ENCODE assay signal across 8 mouse cellular contexts in genomic region chr2:34770951-34771350, GRCm38 (mm10). TPM values are rescaled to one million over a fixed set of nuclear protein-coding genes. Genes with fewer than 3 reads are reported as not detected.
DNase-seq lines count a peak whose midpoint lies in the region; ATAC-seq and TF ChIP-seq lines count a peak whose summit lies in the region.

No protein-coding gene starts in this region.

- no peak for DNase-seq in heart, postnatal 10 days
- DNase-seq in CH12.LX (ENCODE audit: extremely low read depth): no peak
- DNase-seq in forebrain, embryonic 14.5 days (ENCODE audit: low spot score): no peak
- no peak for DNase-seq in right cerebral cortex, postnatal 36 days (ENCODE audit: low spot score in 2 of 2)
- no peak for DNase-seq in urinary bladder, postnatal 4 days (ENCODE audit: low spot score in 2 of 2)
- no peak for DNase-seq in adrenal gland, postnatal 25 days

- peaks cover 26% of the 10 kb centered on the region for H3K36me3 ChIP-seq in heart, embryonic 11.5 days (ENCODE audit: control insufficient read depth, insufficient read depth, low read length)
- peaks cover 26 to 47% of the 10 kb centered on the region in 2 experiments for H3K36me3 ChIP-seq in CH12.LX (replicated peaks in 1 of 2; ENCODE audit: control insufficient read depth in 1 of 2, insufficient read depth in 1 of 2, low read length in 1 of 2)
- peaks cover 30% of the 10 kb centered on the region for H3K36me3 ChIP-seq in forebrain, embryonic 14.5 days (ENCODE audit: control insufficient read depth, insufficient read depth, low read length)
- H3K36me3 ChIP-seq in liver, embryonic 15.5 days (replicated peaks): peaks cover 33% of the 10 kb centered on the region

- no peak for TF ChIP-seq CTCF in CH12.LX (conservative IDR thresholded peaks at IDR 0.05 in 1 of 2, IDR thresholded peaks at IDR 0.05 in 1 of 2; ENCODE audit: low read depth in 2 of 2, low read length in 2 of 2)

- peaks cover 51% of the 10 kb centered on the region for H3K79me2 ChIP-seq in CH12.LX (replicated peaks; ENCODE audit: control insufficient read depth, extremely low read depth, insufficient read depth, poor library complexity, severe bottlenecking)

- TF ChIP-seq POLR2A in CH12.LX (IDR thresholded peaks at IDR 0.05; ENCODE audit: low read depth, low read length): no peak

- H3K4me3 ChIP-seq in heart, embryonic 11.5 days (ENCODE audit: low read depth, low read length): peak overlapping the region; percentile 96
- H3K4me3 ChIP-seq in CH12.LX (replicated peaks in 1 of 3; ENCODE audit: low read depth in 2 of 3, low read length in 2 of 3, poor library complexity in 1 of 3): peak overlapping the region; percentile 88 to 99 (median 88)
- H3K4me3 ChIP-seq in forebrain, embryonic 14.5 days (ENCODE audit: low read depth, low read length): peak overlapping the region; percentile 64
- H3K4me3 ChIP-seq in liver, embryonic 15.5 days (replicated peaks): peak overlapping the region; percentile 90

- H3K27ac ChIP-seq in heart, embryonic 11.5 days (ENCODE audit: low read depth, low read length): peak overlapping the region; percentile 91
- H3K27ac ChIP-seq in CH12.LX (ENCODE audit: insufficient read depth, low read depth): peak overlapping the region; percentile 55
- H3K27ac ChIP-seq in forebrain, embryonic 14.5 days (ENCODE audit: low read depth, low read length): peak overlapping the region; percentile 82; the same call in 1 of the 2 replicates
- peak overlapping the region; percentile 86 for H3K27ac ChIP-seq in liver, embryonic 15.5 days (replicated peaks)

- in situ Hi-C loops in CH12.LX (cut with MboI; ENCODE audit: low pct_ligation_motif_present, low pct_unique_long_range_greater_than_20kb, low sequenced_read_pairs): no loop called here

- TF ChIP-seq RAD21 in CH12.LX (IDR thresholded peaks at IDR 0.05; ENCODE audit: low read depth, low read length): no peak

- intact Hi-C loops in heart, postnatal 10 days (cut with DNase I): loop anchor here (2.0 kb wide), 1 partner anchor 16 kb away; the partner anchor contains the start of gene Gapvd1

- no peaks in the 10 kb centered on the region for H3K9me3 ChIP-seq in heart, embryonic 11.5 days (replicated peaks; ENCODE audit: control insufficient read depth, low read length)
- peaks cover 4% of the 10 kb centered on the region for H3K9me3 ChIP-seq in CH12.LX (replicated peaks; ENCODE audit: low read length)
- no peaks in the 10 kb centered on the region for H3K9me3 ChIP-seq in forebrain, embryonic 14.5 days (replicated peaks; ENCODE audit: control insufficient read depth, low read length)
- H3K9me3 ChIP-seq in liver, embryonic 15.5 days (replicated peaks): no peaks in the 10 kb centered on the region

- 3% methylated on average over 6 of the region's 6 CpGs for WGBS in heart, embryonic 11.5 days (ENCODE audit: insufficient replicate concordance)
- 10% methylated on average over 6 of the region's 6 CpGs for WGBS in forebrain, embryonic 14.5 days
- WGBS in liver, embryonic 15.5 days (ENCODE audit: insufficient replicate concordance): 0% methylated on average over 6 of the region's 6 CpGs

- ATAC-seq in heart, embryonic 11.5 days (replicated peaks; ENCODE audit: insufficient number of reproducible peaks, low FRiP score, low TSS enrichment): no peak
- ATAC-seq in forebrain, embryonic 14.5 days: no peak
- ATAC-seq in liver, embryonic 15.5 days (ENCODE audit: insufficient read depth): no peak

- H3K4me2 ChIP-seq in heart, embryonic 11.5 days: peak overlapping the region; percentile 74
- H3K4me2 ChIP-seq in CH12.LX (ENCODE audit: insufficient read depth, low read depth, poor library complexity, severe bottlenecking): peak overlapping the region; percentile 44
- peak overlapping the region; percentile 55 for H3K4me2 ChIP-seq in forebrain, embryonic 14.5 days (ENCODE audit: low read length)
- H3K4me2 ChIP-seq in liver, embryonic 15.5 days: peak overlapping the region; percentile 69

- peak overlapping the region; percentile 98 for H3K9ac ChIP-seq in heart, embryonic 11.5 days (ENCODE audit: low read depth, low read length)
- H3K9ac ChIP-seq in CH12.LX (ENCODE audit: insufficient read depth, low read depth): peak overlapping the region; percentile 89
- peak overlapping the region; percentile 78 for H3K9ac ChIP-seq in forebrain, embryonic 14.5 days (ENCODE audit: low read length)
- peak overlapping the region; percentile 85 for H3K9ac ChIP-seq in liver, embryonic 15.5 days

- H3K4me1 ChIP-seq in heart, embryonic 11.5 days (ENCODE audit: control insufficient read depth, insufficient read depth, low read length): peaks cover 28% of the 10 kb centered on the region
- peaks cover 2 to 22% of the 10 kb centered on the region in 2 experiments; a peak in 2 of 4 replicates for H3K4me1 ChIP-seq in CH12.LX (ENCODE audit: control insufficient read depth in 1 of 2, insufficient read depth in 2 of 2)
- H3K4me1 ChIP-seq in forebrain, embryonic 14.5 days (ENCODE audit: control insufficient read depth, insufficient read depth, low read length): peaks cover 34% of the 10 kb centered on the region
- H3K4me1 ChIP-seq in liver, embryonic 15.5 days (replicated peaks): peaks cover 39% of the 10 kb centered on the region

- dilution Hi-C loops in CH12.LX (cut with MboI; ENCODE audit: extremely low pct_ligation_motif_present, extremely low pct_unique_long_range_greater_than_20kb, low sequenced_read_pairs): no loop called here

- no peaks in the 10 kb centered on the region for H3K27me3 ChIP-seq in heart, embryonic 11.5 days (ENCODE audit: control insufficient read depth, insufficient read depth, low read length)
- no peaks in the 10 kb centered on the region for H3K27me3 ChIP-seq in CH12.LX (replicated peaks)
- H3K27me3 ChIP-seq in forebrain, embryonic 14.5 days (replicated peaks; ENCODE audit: control insufficient read depth, insufficient read depth, low read length): no peaks in the 10 kb centered on the region
- no peaks in the 10 kb centered on the region for H3K27me3 ChIP-seq in liver, embryonic 15.5 days

- TF ChIP-seq EP300 in CH12.LX (IDR thresholded peaks at IDR 0.05; ENCODE audit: low read length): no peak

TF ChIP-seq in CH12.LX, 34 proteins besides CTCF, POLR2A, EP300 and RAD21:
- TF ChIP-seq ZC3H11A (IDR thresholded peaks at IDR 0.05; ENCODE audit: low read depth, low read length) (no peak), ZMIZ1 (IDR thresholded peaks at IDR 0.05; ENCODE audit: low read depth, low read length) (no peak), ZKSCAN1 (IDR thresholded peaks at IDR 0.05; ENCODE audit: borderline replicate concordance, low read depth, low read length) (no peak), E2F4 (IDR thresholded peaks at IDR 0.05; ENCODE audit: insufficient replicate concordance, low read depth, low read length) (no peak), NELFE (IDR thresholded peaks at IDR 0.05; ENCODE audit: low read depth, low read length) (no peak), BHLHE40 (IDR thresholded peaks at IDR 0.05; ENCODE audit: low read depth, low read length) (no peak), ETS1 (conservative IDR thresholded peaks at IDR 0.05; ENCODE audit: low read depth, low read length) (no peak), CHD2 (IDR thresholded peaks at IDR 0.05; ENCODE audit: low read length) (no peak), KAT2A (IDR thresholded peaks at IDR 0.05; ENCODE audit: insufficient replicate concordance, low read length) (no peak), MAZ (IDR thresholded peaks at IDR 0.05; ENCODE audit: low read depth, low read length) (no peak), MEF2A (IDR thresholded peaks at IDR 0.05; ENCODE audit: borderline replicate concordance, low read depth, low read length) (no peak), MXI1 (IDR thresholded peaks at IDR 0.05; ENCODE audit: low read depth, low read length) (no peak), MAX (IDR thresholded peaks at IDR 0.05; ENCODE audit: low read length) (no peak)
TF ChIP-seq in CH12.LX: peak in this region for 0.

RNA-seq across cellular contexts. Expression of gene Hspa5, which starts 0.8 kb away (rescaled TPM):
- 931 and 1,133 TPM in 2 replicates for polyA plus RNA-seq in heart, embryonic 11.5 days (2014; fragmentation: Nextera tagmentation; extraction: Ambion mirVana)
- total RNA-seq in heart, postnatal 10 days (2021): 100 to 1,000 TPM; 390 to 403 TPM
- 866 and 1,326 TPM in 2 replicates for total RNA-seq in CH12.LX (2012; rRNA removed)
- 1,168 and 1,315 TPM in 2 replicates for total RNA-seq in CH12.LX (2014; rRNA removed)
- polyA plus RNA-seq in CH12.LX (2012; ENCODE audit: insufficient read length, low read depth): 791 and 827 TPM in 2 replicates
- polyA plus RNA-seq in forebrain, embryonic 14.5 days (2014; fragmentation: Nextera tagmentation; extraction: Ambion mirVana): 384 and 454 TPM in 2 replicates
- polyA plus RNA-seq in liver, embryonic 15.5 days (2015; fragmentation: Nextera tagmentation; extraction: Ambion mirVana): 509 TPM in 2 replicates
- 414 and 491 TPM in 2 replicates for total RNA-seq in adrenal gland, postnatal 25 days (2021)

RNA-seq across cellular contexts. Expression of gene Gapvd1, which starts 15.9 kb away (rescaled TPM):
- polyA plus RNA-seq in heart, embryonic 11.5 days (2014; fragmentation: Nextera tagmentation; extraction: Ambion mirVana): 65.0 and 70.8 TPM in 2 replicates
- 10 to 100 TPM; 45.7 to 48.1 TPM for total RNA-seq in heart, postnatal 10 days (2021)
- total RNA-seq in CH12.LX (2012; rRNA removed) (47.0 and 54.6 TPM in 2 replicates), CH12.LX (2014; rRNA removed) (45.1 and 50.5 TPM in 2 replicates)
- polyA plus RNA-seq in CH12.LX (2012; ENCODE audit: insufficient read length, low read depth): 63.1 and 71.3 TPM in 2 replicates
- 100 and 105 TPM in 2 replicates for polyA plus RNA-seq in forebrain, embryonic 14.5 days (2014; fragmentation: Nextera tagmentation; extraction: Ambion mirVana)
- polyA plus RNA-seq in liver, embryonic 15.5 days (2015; fragmentation: Nextera tagmentation; extraction: Ambion mirVana): 79.9 and 89.4 TPM in 2 replicates
- 63.4 and 81.0 TPM in 2 replicates for total RNA-seq in adrenal gland, postnatal 25 days (2021)

RNA-seq across cellular contexts. Expression of gene Rabepk, which starts 28.8 kb away (rescaled TPM):
- 29.2 and 29.7 TPM in 2 replicates for polyA plus RNA-seq in heart, embryonic 11.5 days (2014; fragmentation: Nextera tagmentation; extraction: Ambion mirVana)
- total RNA-seq in heart, postnatal 10 days (2021): 10 to 100 TPM; 13.0 to 16.7 TPM
- total RNA-seq in CH12.LX (2012; rRNA removed) (80.4 and 88.4 TPM in 2 replicates), CH12.LX (2014; rRNA removed) (61.2 and 68.8 TPM in 2 replicates)
- 62.1 and 64.1 TPM in 2 replicates for polyA plus RNA-seq in CH12.LX (2012; ENCODE audit: insufficient read length, low read depth)
- polyA plus RNA-seq in forebrain, embryonic 14.5 days (2014; fragmentation: Nextera tagmentation; extraction: Ambion mirVana): 26.9 and 29.3 TPM in 2 replicates
- 20.1 and 22.3 TPM in 2 replicates for polyA plus RNA-seq in liver, embryonic 15.5 days (2015; fragmentation: Nextera tagmentation; extraction: Ambion mirVana)
- 22.6 and 30.6 TPM in 2 replicates for total RNA-seq in adrenal gland, postnatal 25 days (2021)

RNA-seq across cellular contexts. Expression of gene Fbxw2, which starts 55.2 kb away (rescaled TPM):
- 46.9 and 61.2 TPM in 2 replicates for polyA plus RNA-seq in heart, embryonic 11.5 days (2014; fragmentation: Nextera tagmentation; extraction: Ambion mirVana)
- total RNA-seq in heart, postnatal 10 days (2021): 10 to 100 TPM; 56.1 to 62.8 TPM
- total RNA-seq in CH12.LX (2012; rRNA removed): 36.7 and 42.9 TPM in 2 replicates
- 67.8 and 76.4 TPM in 2 replicates for total RNA-seq in CH12.LX (2014; rRNA removed)
- polyA plus RNA-seq in CH12.LX (2012; ENCODE audit: insufficient read length, low read depth): 61.2 and 62.4 TPM in 2 replicates
- 78.6 and 78.9 TPM in 2 replicates for polyA plus RNA-seq in forebrain, embryonic 14.5 days (2014; fragmentation: Nextera tagmentation; extraction: Ambion mirVana)
- polyA plus RNA-seq in liver, embryonic 15.5 days (2015; fragmentation: Nextera tagmentation; extraction: Ambion mirVana): 57.5 and 60.5 TPM in 2 replicates
- 60.6 and 69.1 TPM in 2 replicates for total RNA-seq in adrenal gland, postnatal 25 days (2021)
